Mouse (Mus musculus) CH12.LX (cell line): ENCODE results near the gene Helz2. TPM values are rescaled to one million over a fixed set of nuclear protein-coding genes. Genes with fewer than 3 reads are reported as not detected.

Source experiments
- DNase-seq: peaks from one replicate; pipeline ENCODE4 v3.0.0-alpha.2; 2013; ENCODE audit errors: extremely low read depth
- H3K27ac ChIP-seq: 2 replicates; pipeline ENCODE4 v1.5.1; 2012; ENCODE audit warnings: low read depth, mild to moderate bottlenecking, control low read depth, moderate library complexity; ENCODE audit not compliant: insufficient read depth
- H3K27me3 ChIP-seq: replicated peaks from 2 replicates; pipeline ENCODE3; 2012; ENCODE audit warnings: inconsistent platforms
- H3K36me3 ChIP-seq, 2 experiments: replicated peaks in 1 of 2; 2 replicates each; pipeline versions ENCODE3 to v1.6.1; 2012; ENCODE audit warnings: inconsistent platforms in 1 of 2, low read length in 1 of 2, mild to moderate bottlenecking in 1 of 2, mixed read lengths in 1 of 2, moderate library complexity in 1 of 2; ENCODE audit not compliant: control insufficient read depth in 1 of 2, insufficient read depth in 1 of 2
- H3K4me1 ChIP-seq, 2 experiments: 2 replicates each; pipeline ENCODE4 v1.6.1; 2012; ENCODE audit warnings: inconsistent platforms in 1 of 2, moderate library complexity in 1 of 2; ENCODE audit not compliant: insufficient read depth in 2 of 2, control insufficient read depth in 1 of 2
- H3K4me2 ChIP-seq: 2 replicates; pipeline ENCODE4 v1.6.1; 2012; ENCODE audit warnings: low read depth, mild to moderate bottlenecking, control low read depth; ENCODE audit not compliant: poor library complexity, insufficient read depth, severe bottlenecking
- H3K4me3 ChIP-seq, 3 experiments: fragments of 150-350 bp in 1 of 3; sonication (generic) in 1 of 3; replicated peaks in 1 of 3; 2 replicates each; pipeline versions ENCODE3 to v1.5.1; 2011 to 2012; ENCODE audit warnings: low read depth in 2 of 3, low read length in 2 of 3, mild to moderate bottlenecking in 2 of 3, moderate library complexity in 2 of 3, control low read depth in 1 of 3, improper control_type of control experiment in 1 of 3, inconsistent platforms in 1 of 3, mixed read lengths in 1 of 3; ENCODE audit not compliant: poor library complexity in 1 of 3
- H3K79me2 ChIP-seq: replicated peaks from 2 replicates; pipeline ENCODE4 v1.6.1; 2012; ENCODE audit warnings: mild to moderate bottlenecking, moderate library complexity; ENCODE audit not compliant: control insufficient read depth, poor library complexity, insufficient read depth, severe bottlenecking; ENCODE audit errors: extremely low read depth
- H3K9ac ChIP-seq: 2 replicates; pipeline ENCODE4 v1.6.1; 2012; ENCODE audit warnings: low read depth, mild to moderate bottlenecking, control low read depth, moderate library complexity; ENCODE audit not compliant: insufficient read depth
- H3K9me3 ChIP-seq: replicated peaks from 2 replicates; pipeline ENCODE3; 2012; ENCODE audit warnings: low read length, inconsistent platforms, mixed read lengths
- CHD1 ChIP-seq: IDR thresholded peaks from 2 replicates; pipeline ENCODE4 v1.6.1; 2012; ENCODE audit warnings: low read depth, low read length, improper control_type of control experiment, inconsistent platforms
- CTCF ChIP-seq, 2 experiments: IDR thresholded peaks in 1 of 2; conservative IDR thresholded peaks in 1 of 2; 2 replicates each; pipeline ENCODE4 v1.5.1; 2011 to 2012; ENCODE audit warnings: low read depth in 2 of 2, low read length in 2 of 2, improper control_type of control experiment in 1 of 2, inconsistent platforms in 1 of 2, mild to moderate bottlenecking in 1 of 2, moderate library complexity in 1 of 2
- ELF1 ChIP-seq: IDR thresholded peaks from 2 replicates; pipeline ENCODE4 v1.6.1; 2014; ENCODE audit warnings: low read depth, mild to moderate bottlenecking, inconsistent platforms, low read length, improper control_type of control experiment
- EP300 ChIP-seq: IDR thresholded peaks from 2 replicates; pipeline ENCODE4 v1.6.1; 2011; ENCODE audit warnings: low read length, improper control_type of control experiment
- ETS1 ChIP-seq: conservative IDR thresholded peaks from 2 replicates; pipeline ENCODE4 v1.6.1; 2012; ENCODE audit warnings: low read depth, mild to moderate bottlenecking, inconsistent platforms, low read length, improper control_type of control experiment, moderate library complexity
- GABPA ChIP-seq: IDR thresholded peaks from 2 replicates; pipeline ENCODE4 v1.6.1; 2012; ENCODE audit warnings: low read depth, low read length, improper control_type of control experiment, inconsistent platforms; ENCODE audit not compliant: insufficient replicate concordance
- HCFC1 ChIP-seq: IDR thresholded peaks from 2 replicates; pipeline ENCODE4 v1.6.1; 2012; ENCODE audit warnings: low read depth, mild to moderate bottlenecking, inconsistent platforms, low read length, improper control_type of control experiment
- JUN ChIP-seq: IDR thresholded peaks from 2 replicates; pipeline ENCODE4 v1.6.1; 2011; ENCODE audit warnings: low read depth, mild to moderate bottlenecking, low read length, improper control_type of control experiment, moderate library complexity; ENCODE audit not compliant: insufficient read depth
- MAZ ChIP-seq: IDR thresholded peaks from 2 replicates; pipeline ENCODE4 v1.6.1; 2012; ENCODE audit warnings: low read depth, mild to moderate bottlenecking, inconsistent platforms, low read length, improper control_type of control experiment, moderate library complexity
- MEF2A ChIP-seq: IDR thresholded peaks from 2 replicates; pipeline ENCODE4 v1.6.1; 2014; ENCODE audit warnings: low read depth, mild to moderate bottlenecking, inconsistent platforms, low read length, improper control_type of control experiment, borderline replicate concordance
- MXI1 ChIP-seq: IDR thresholded peaks from 2 replicates; pipeline ENCODE4 v1.6.1; 2011; ENCODE audit warnings: mild to moderate bottlenecking, low read depth, low read length, improper control_type of control experiment
- MYC ChIP-seq: IDR thresholded peaks from 2 replicates; pipeline ENCODE4 v1.6.1; 2011; ENCODE audit warnings: low read depth, mild to moderate bottlenecking, improper control_type of control experiment, low read length
- NELFE ChIP-seq: IDR thresholded peaks from 2 replicates; pipeline ENCODE4 v1.6.1; 2011; ENCODE audit warnings: low read depth, low read length, improper control_type of control experiment
- NRF1 ChIP-seq: IDR thresholded peaks from 2 replicates; pipeline ENCODE4 v1.6.1; 2014; ENCODE audit warnings: low read depth, mild to moderate bottlenecking, inconsistent platforms, low read length, improper control_type of control experiment, moderate library complexity
- PAX5 ChIP-seq: IDR thresholded peaks from 2 replicates; pipeline ENCODE4 v1.6.1; 2012; ENCODE audit warnings: low read length, inconsistent platforms, mixed read lengths
- POLR2A ChIP-seq: IDR thresholded peaks from 2 replicates; pipeline ENCODE4 v1.6.1; 2011; ENCODE audit warnings: low read depth, mild to moderate bottlenecking, improper control_type of control experiment, low read length
- RCOR1 ChIP-seq: conservative IDR thresholded peaks from 2 replicates; pipeline ENCODE4 v1.6.1; 2012; ENCODE audit warnings: low read depth, mild to moderate bottlenecking, inconsistent platforms, low read length, improper control_type of control experiment
- SIN3A ChIP-seq: IDR thresholded peaks from 2 replicates; pipeline ENCODE4 v1.6.1; 2012; ENCODE audit warnings: low read length, improper control_type of control experiment, inconsistent platforms
- SMC3 ChIP-seq: IDR thresholded peaks from 2 replicates; pipeline ENCODE4 v1.6.1; 2011; ENCODE audit warnings: low read depth, low read length, improper control_type of control experiment
- UBTF ChIP-seq: IDR thresholded peaks from 2 replicates; pipeline ENCODE4 v1.6.1; 2012; ENCODE audit warnings: low read depth, mild to moderate bottlenecking, inconsistent platforms, low read length, improper control_type of control experiment, moderate library complexity
- USF1 ChIP-seq: IDR thresholded peaks from 2 replicates; pipeline ENCODE4 v1.6.1; 2014; ENCODE audit warnings: low read depth, mild to moderate bottlenecking, inconsistent platforms, low read length, improper control_type of control experiment
- USF2 ChIP-seq: conservative IDR thresholded peaks from 2 replicates; pipeline ENCODE4 v1.6.1; 2011; ENCODE audit warnings: low read depth, low read length, improper control_type of control experiment
- ZC3H11A ChIP-seq: IDR thresholded peaks from 2 replicates; pipeline ENCODE4 v1.6.1; 2012; ENCODE audit warnings: low read depth, mild to moderate bottlenecking, inconsistent platforms, low read length, improper control_type of control experiment
- ZKSCAN1 ChIP-seq: IDR thresholded peaks from 2 replicates; pipeline ENCODE4 v1.6.1; 2012; ENCODE audit warnings: low read depth, inconsistent platforms, low read length, improper control_type of control experiment, borderline replicate concordance
- ZMIZ1 ChIP-seq: IDR thresholded peaks from 2 replicates; pipeline ENCODE4 v1.6.1; 2012; ENCODE audit warnings: low read depth, mild to moderate bottlenecking, inconsistent platforms, low read length, improper control_type of control experiment
- ZNF384 ChIP-seq: IDR thresholded peaks from 2 replicates; pipeline ENCODE4 v1.6.1; 2012; ENCODE audit warnings: low read depth, low read length, improper control_type of control experiment, inconsistent platforms
- dilution Hi-C: fragments of 300-500 bp; cut with MboI; formaldehyde crosslinking; loops from 2 replicates; pipeline ENCODE4 v1.14.3; 2020; ENCODE audit warnings: low sequenced_read_pairs; ENCODE audit not compliant: extremely low pct_unique_long_range_greater_than_20kb, extremely low pct_ligation_motif_present
- in situ Hi-C: fragments of 300-500 bp; cut with MboI; formaldehyde crosslinking; loops from 3 replicates; pipeline ENCODE4 v1.14.3; 2019; ENCODE audit warnings: low sequenced_read_pairs, low pct_ligation_motif_present, low pct_unique_long_range_greater_than_20kb, mixed read lengths
- polyA plus RNA-seq: library from polyadenylated mRNA; unstranded; fragments of >175 nt; gene quantifications from 2 replicates; pipeline ENCODE4 v1.2.1, GENCODE M21; 2012; ENCODE audit warnings: low read depth; ENCODE audit not compliant: insufficient read length
- total RNA-seq, 2 experiments: library from RNA; depleted of rRNA; stranded (reverse); fragments of 300-350 nt in 1 of 2; fragments of >200 nt in 1 of 2; gene quantifications; 2 replicates each; pipeline ENCODE4 v1.2.3; 2012 to 2014

Gene Helz2
- total and polyA plus RNA-seq, 3 experiments = 5.6 to 18.3 (median 18.0) TPM

GRCm38 (mm10) chr2:181279968-181280367 lies 38.1 kb upstream of the Helz2 start:
- no peak for DNase-seq
- Histone ChIP-seq H3K4me1 (peaks cover 0 to 22% of the 10 kb centered on the region in 2 experiments; a peak in 2 of 4 replicates), H3K4me2 (no peak overlapping the region), H3K9me3 (no peaks in the 10 kb centered on the region), H3K36me3 (peaks cover 40 to 74% of the 10 kb centered on the region in 2 experiments), H3K27me3 (no peaks in the 10 kb centered on the region), H3K9ac (no peak overlapping the region), H3K4me3 (no peak overlapping the region), H3K27ac (no peak overlapping the region), H3K79me2 (peaks cover 33% of the 10 kb centered on the region)
- no peak for TF ChIP-seq ETS1
- no peak for TF ChIP-seq GABPA
- no peak for TF ChIP-seq MEF2A
- TF ChIP-seq UBTF = no peak
- no peak for TF ChIP-seq USF2
- TF ChIP-seq PAX5 = no peak
- TF ChIP-seq MYC = no peak
- TF ChIP-seq NELFE = no peak
- no peak for TF ChIP-seq SMC3
- no peak for TF ChIP-seq ZC3H11A
- in situ Hi-C loops = no loop called here
- dilution Hi-C loops = no loop called here

GRCm38 (mm10) chr2:181277866-181278265 lies 36.0 kb upstream of the Helz2 start:
- no peaks in the 10 kb centered on the region for H3K27me3 ChIP-seq
- dilution Hi-C loops = no loop called here

GRCm38 (mm10) chr2:181276766-181277165 lies 34.9 kb upstream of the Helz2 start:
- Histone ChIP-seq H3K27ac (no peak overlapping the region), H3K79me2 (peaks cover 22% of the 10 kb centered on the region), H3K36me3 (peaks cover 38 to 86% of the 10 kb centered on the region in 2 experiments), H3K9ac (no peak overlapping the region), H3K4me2 (no peak overlapping the region), H3K4me3 (no peak overlapping the region), H3K27me3 (no peaks in the 10 kb centered on the region), H3K4me1 (peaks cover 0 to 5% of the 10 kb centered on the region in 2 experiments; a peak in 1 of 4 replicates), H3K9me3 (no peaks in the 10 kb centered on the region)
- no peak for TF ChIP-seq SMC3
- no peak for TF ChIP-seq ZKSCAN1
- no peak for TF ChIP-seq NELFE
- TF ChIP-seq MXI1 = no peak
- TF ChIP-seq HCFC1 = no peak
- no peak for TF ChIP-seq PAX5
- TF ChIP-seq EP300 = no peak
- TF ChIP-seq JUN = no peak
- TF ChIP-seq SIN3A = no peak
- no peak for TF ChIP-seq MAZ
- TF ChIP-seq ELF1 = no peak
- no peak for TF ChIP-seq NRF1
- no peak for TF ChIP-seq POLR2A
- no peak for TF ChIP-seq CTCF (conservative IDR thresholded peaks at IDR 0.05 in 1 of 2, IDR thresholded peaks at IDR 0.05 in 1 of 2; ENCODE audit: low read depth in 2 of 2, low read length in 2 of 2)
- no peak for TF ChIP-seq USF1
- no peak for TF ChIP-seq ZNF384
- TF ChIP-seq ZMIZ1 = no peak
- TF ChIP-seq ETS1 = no peak
- TF ChIP-seq UBTF = no peak
- dilution Hi-C loops (no loop called here), in situ Hi-C loops (no loop called here)
- no peak for DNase-seq

More at GRCm38 (mm10) chr2:181277866-181278265, 36.0 kb upstream of the Helz2 start:
- Histone ChIP-seq H3K4me3 (no peak overlapping the region), H3K36me3 (peaks cover 44 to 84% of the 10 kb centered on the region in 2 experiments), H3K9ac (no peak overlapping the region), H3K4me1 (peaks cover 0 to 13% of the 10 kb centered on the region in 2 experiments; a peak in 1 of 4 replicates), H3K9me3 (no peaks in the 10 kb centered on the region), H3K79me2 (peaks cover 24% of the 10 kb centered on the region), H3K4me2 (no peak overlapping the region), H3K27ac (no peak overlapping the region)
- TF ChIP-seq RCOR1 = no peak
- TF ChIP-seq CHD1 = no peak
- no peak for TF ChIP-seq MYC
- no peak for DNase-seq
- in situ Hi-C loops = no loop called here
